Mouse (Mus musculus) B cell, adult 62 days (primary cell): Measurements from ENCODE around the gene Abhd12b. TPM values are rescaled to one million over a fixed set of nuclear protein-coding genes. Genes with fewer than 3 reads are reported as not detected.

Experiments
- total RNA-seq: library from RNA; stranded (reverse); gene quantifications from 4 replicates; pipeline ENCODE4 v1.2.4, GENCODE M21; 2023

Gene Abhd12b
- total RNA-seq, result not detected in 4 replicates

GRCm38 (mm10) chr12:70153842-70154241 lies at the start of gene Abhd12b:
Gene Abhd12b, plus strand, starts transcription at chr12:70154142.

GRCm38 (mm10) chr12:70113351-70113750 lies 40.6 kb upstream of the Abhd12b start, which contains the start of gene Nin:
Gene Nin, minus strand, starts transcription at chr12:70113717.

GRCm38 (mm10) chr12:70231294-70231693 lies 77.4 kb downstream of the Abhd12b start, which contains the start of gene Pygl:
Gene Pygl, minus strand, starts transcription at chr12:70231488.

Other genes starting within 250 kb of the Abhd12b start
- 41.3 to 52.9 TPM (median 48.7 TPM) in 4 replicates for gene Sav1, start 167.1 kb upstream of the Abhd12b start, total RNA-seq
- gene Nin, start 40.4 kb upstream of the Abhd12b start, total RNA-seq, result 78.0 to 89.3 TPM (median 86.3 TPM) in 4 replicates
- gene Pygl, start 77.3 kb downstream of the Abhd12b start, total RNA-seq, result 1.0 to 1.8 TPM (median 1.6 TPM) in 4 replicates
- not detected in 4 replicates for gene Trim9, start 193.5 kb downstream of the Abhd12b start, total RNA-seq